Mouse (Mus musculus): ENCODE measurements around the gene Aebp1. TPM values are rescaled to one million over a fixed set of nuclear protein-coding genes. Genes with fewer than 3 reads are reported as not detected.
A peak's percentile ranks its signal among the peaks of the same experiment; 100 is the strongest.

The Aebp1 gene
- polyA plus RNA-seq (2012; ENCODE audit: insufficient read depth, insufficient read length, low replicate concordance, missing spikeins), result not detected in 2 replicates

DNA sequence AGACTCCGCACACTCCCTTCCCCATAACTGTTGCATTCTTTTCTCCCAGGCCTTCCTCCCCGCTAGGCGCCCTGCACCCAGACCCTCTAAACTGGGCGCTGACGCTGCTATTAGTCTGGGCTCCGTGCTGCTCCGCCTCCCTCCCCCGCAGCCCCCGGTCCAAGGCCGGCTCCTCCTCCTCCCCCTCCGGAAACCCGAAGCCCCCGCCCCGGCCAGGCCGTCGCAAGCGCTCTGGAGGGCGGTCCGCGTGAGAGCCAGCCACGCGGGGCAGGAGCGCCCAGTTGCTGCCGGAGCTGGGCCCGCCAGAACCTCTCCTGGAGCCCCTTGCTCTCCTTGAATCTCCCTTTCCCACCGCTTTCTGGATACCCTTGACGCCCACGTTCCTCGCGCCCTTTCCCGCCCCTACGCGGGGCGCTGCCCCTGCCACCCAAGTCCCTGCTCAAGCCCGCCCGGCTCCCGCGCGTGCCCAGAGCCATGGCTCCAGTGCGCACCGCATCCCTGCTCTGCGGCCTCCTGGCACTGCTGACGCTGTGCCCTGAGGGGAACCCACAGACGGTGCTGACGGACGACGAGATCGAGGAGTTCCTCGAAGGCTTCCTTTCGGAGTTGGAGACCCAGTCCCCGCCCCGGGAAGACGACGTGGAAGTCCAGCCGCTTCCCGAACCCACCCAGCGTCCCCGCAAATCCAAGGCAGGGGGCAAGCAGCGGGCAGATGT lies at the start of gene Aebp1:
TSS of gene Aebp1 (plus strand) at position 270 of the 716 bp plus-strand sequence.
- Histone ChIP-seq H3K4me1 (ENCODE audit: control insufficient read depth, insufficient read depth, low read length) (peaks cover 19% of the 10 kb centered on the region), H3K27ac (ENCODE audit: insufficient read depth, low read depth, low read length) (no peak within 1 kb of the TSS), H3K4me3 (ENCODE audit: insufficient read depth, low read depth, low read length) (peak within 1 kb of the TSS; percentile 34)
- 7% methylated on average over 59 of the region's 59 CpGs for WGBS
- TF ChIP-seq POLR2A (IDR thresholded peaks at IDR 0.05; ENCODE audit: insufficient read depth, low read depth, low read length) (no peak), CTCF (IDR thresholded peaks at IDR 0.05; ENCODE audit: insufficient read depth, low read depth, low read length) (no peak)

DNA sequence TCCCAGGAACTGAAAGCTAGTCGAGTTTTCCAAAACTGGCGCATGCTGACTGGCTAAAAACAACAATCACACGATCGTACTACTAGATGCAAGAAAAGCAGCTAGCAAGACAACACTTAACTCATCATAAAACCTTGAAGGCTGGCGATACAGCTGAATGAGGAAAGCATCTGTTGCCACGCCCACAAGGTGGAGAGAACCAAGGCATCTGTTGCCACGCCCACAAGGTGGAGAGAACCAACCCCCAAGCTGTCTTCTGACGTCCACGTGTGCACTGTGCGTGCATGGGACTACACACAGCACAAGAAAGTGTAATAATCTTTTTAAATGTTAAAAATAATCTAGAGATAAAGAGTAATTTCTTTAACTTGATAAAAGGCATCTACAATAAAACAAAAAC lies 48.4 kb upstream of the Aebp1 start:
- TF ChIP-seq POLR2A (IDR thresholded peaks at IDR 0.05; ENCODE audit: insufficient read depth, low read depth, low read length), result no peak
- no peak for TF ChIP-seq CTCF (IDR thresholded peaks at IDR 0.05; ENCODE audit: insufficient read depth, low read depth, low read length)
- 74% methylated on average over 10 of the region's 10 CpGs for WGBS
- Histone ChIP-seq H3K4me3 (ENCODE audit: insufficient read depth, low read depth, low read length) (no peak overlapping the region), H3K27ac (ENCODE audit: insufficient read depth, low read depth, low read length) (no peak overlapping the region), H3K4me1 (ENCODE audit: control insufficient read depth, insufficient read depth, low read length) (no peaks in the 10 kb centered on the region)

DNA sequence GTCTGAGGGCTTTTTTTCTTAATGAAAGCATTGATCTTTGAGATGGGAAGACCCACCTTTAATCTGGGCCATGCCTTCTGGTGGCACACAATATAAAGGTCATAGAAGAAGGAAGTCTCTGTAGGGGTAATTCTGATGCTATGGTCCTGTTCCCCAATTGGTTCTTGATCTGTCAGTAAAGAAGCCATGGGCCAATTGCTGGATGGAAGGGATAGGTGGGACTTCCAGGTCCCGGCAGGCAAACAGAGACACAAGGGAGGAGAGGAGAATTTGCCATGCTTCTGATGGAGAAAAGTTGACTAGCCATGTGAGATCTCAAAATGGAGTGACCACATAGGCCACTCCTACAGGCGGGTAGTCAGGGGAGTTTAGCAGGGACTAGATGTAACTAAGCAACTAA lies 42.5 kb upstream of the Aebp1 start:
- TF ChIP-seq CTCF (IDR thresholded peaks at IDR 0.05; ENCODE audit: insufficient read depth, low read depth, low read length), result no peak
- TF ChIP-seq POLR2A (IDR thresholded peaks at IDR 0.05; ENCODE audit: insufficient read depth, low read depth, low read length), result no peak
- 72% methylated on average over 2 of the region's 2 CpGs for whole genome bisulfite sequencing
- Histone ChIP-seq H3K27ac (ENCODE audit: insufficient read depth, low read depth, low read length) (no peak overlapping the region), H3K4me1 (ENCODE audit: control insufficient read depth, insufficient read depth, low read length) (no peaks in the 10 kb centered on the region), H3K4me3 (ENCODE audit: insufficient read depth, low read depth, low read length) (no peak overlapping the region)

DNA sequence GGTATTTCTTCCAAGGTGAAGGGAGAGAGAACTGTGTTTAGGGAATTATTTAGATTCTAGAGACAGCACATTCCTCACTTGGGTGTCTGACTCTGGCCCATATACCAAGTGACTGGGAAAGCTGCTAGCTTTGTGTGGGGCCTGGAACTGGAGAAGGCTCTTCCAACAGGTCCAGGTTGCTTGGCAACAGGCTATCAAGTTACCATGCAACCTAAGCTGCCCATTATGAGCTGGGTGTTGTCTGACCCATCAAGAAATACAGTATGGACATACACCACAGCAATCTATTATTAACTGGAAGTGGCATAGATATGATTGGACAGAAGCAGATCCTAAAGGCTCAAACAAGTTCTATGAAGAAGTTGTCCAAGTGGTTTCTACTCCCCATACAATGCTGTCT lies 36.3 kb upstream of the Aebp1 start:
- no peak overlapping the region for H3K27ac ChIP-seq (ENCODE audit: insufficient read depth, low read depth, low read length)
- no peak overlapping the region for H3K4me3 ChIP-seq (ENCODE audit: insufficient read depth, low read depth, low read length)
- no peaks in the 10 kb centered on the region for H3K4me1 ChIP-seq (ENCODE audit: control insufficient read depth, insufficient read depth, low read length)
- TF ChIP-seq POLR2A (IDR thresholded peaks at IDR 0.05; ENCODE audit: insufficient read depth, low read depth, low read length), result no peak
- TF ChIP-seq CTCF (IDR thresholded peaks at IDR 0.05; ENCODE audit: insufficient read depth, low read depth, low read length), result no peak

DNA sequence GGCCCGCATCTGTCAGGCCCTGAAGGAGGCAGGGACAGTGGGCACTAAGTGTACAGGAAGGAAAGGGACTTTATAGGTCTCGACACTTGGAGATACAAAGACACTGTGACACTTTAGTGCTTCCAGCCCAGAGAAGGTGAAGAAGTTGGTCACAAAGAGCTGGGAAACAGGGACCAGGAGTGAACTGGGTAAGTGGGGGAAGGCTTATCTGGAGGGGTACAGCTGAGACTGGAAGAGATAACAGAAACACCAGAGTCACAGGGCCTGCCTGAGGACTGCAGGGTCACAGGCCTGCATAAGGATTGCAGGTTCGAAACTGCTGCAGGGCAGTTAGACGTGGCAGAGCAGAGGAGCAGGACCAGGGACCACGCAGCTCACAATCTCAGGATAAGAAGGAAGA lies 33.8 kb upstream of the Aebp1 start:
- no peak for TF ChIP-seq POLR2A (IDR thresholded peaks at IDR 0.05; ENCODE audit: insufficient read depth, low read depth, low read length)
- TF ChIP-seq CTCF (IDR thresholded peaks at IDR 0.05; ENCODE audit: insufficient read depth, low read depth, low read length), result no peak
- WGBS, result 94% methylated on average over 5 of the region's 5 CpGs
- Histone ChIP-seq H3K4me1 (ENCODE audit: control insufficient read depth, insufficient read depth, low read length) (no peaks in the 10 kb centered on the region), H3K27ac (ENCODE audit: insufficient read depth, low read depth, low read length) (no peak overlapping the region), H3K4me3 (ENCODE audit: insufficient read depth, low read depth, low read length) (no peak overlapping the region)

DNA sequence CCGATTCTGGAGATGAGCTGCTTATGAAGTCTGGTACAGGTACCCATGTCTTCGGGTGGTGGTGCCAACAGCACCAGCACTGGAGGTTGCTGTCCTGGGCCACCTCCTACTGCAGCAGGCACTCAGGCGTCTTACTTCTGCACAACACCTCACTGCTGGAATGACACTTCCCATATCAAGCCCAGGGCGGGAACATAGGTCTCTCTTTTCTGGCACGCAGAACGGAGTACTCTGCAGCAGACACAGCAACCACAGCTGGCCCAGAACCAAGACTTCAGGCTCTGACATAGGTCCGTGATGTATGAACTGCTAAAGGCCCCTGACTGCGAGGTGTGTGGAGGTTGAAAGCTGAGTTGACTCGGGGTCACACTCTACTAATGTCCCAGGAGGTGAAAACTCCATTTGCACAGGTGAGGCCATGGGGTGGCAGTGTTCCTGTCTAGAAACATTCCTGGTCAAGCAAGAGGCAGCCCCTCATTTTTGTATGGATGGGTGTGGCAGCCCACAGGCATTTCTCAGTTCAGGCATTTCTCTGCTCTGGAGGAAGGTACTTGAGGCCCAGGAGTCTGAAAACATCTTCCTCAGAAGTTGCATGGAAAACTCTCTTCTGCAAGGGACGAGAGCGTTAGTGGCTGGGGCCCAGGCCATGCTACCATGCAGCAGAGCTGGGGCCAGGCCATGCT lies 33.1 kb upstream of the Aebp1 start:
- TF ChIP-seq POLR2A (IDR thresholded peaks at IDR 0.05; ENCODE audit: insufficient read depth, low read depth, low read length) (no peak), CTCF (IDR thresholded peaks at IDR 0.05; ENCODE audit: insufficient read depth, low read depth, low read length) (no peak)
- Histone ChIP-seq H3K4me3 (ENCODE audit: insufficient read depth, low read depth, low read length) (no peak overlapping the region), H3K27ac (ENCODE audit: insufficient read depth, low read depth, low read length) (no peak overlapping the region), H3K4me1 (ENCODE audit: control insufficient read depth, insufficient read depth, low read length) (0 out of 2 replicates have a peak, but pooled peaks cover 1% of the 10 kb centered on the region)
- 87% methylated on average over 11 of the region's 11 CpGs for WGBS

DNA sequence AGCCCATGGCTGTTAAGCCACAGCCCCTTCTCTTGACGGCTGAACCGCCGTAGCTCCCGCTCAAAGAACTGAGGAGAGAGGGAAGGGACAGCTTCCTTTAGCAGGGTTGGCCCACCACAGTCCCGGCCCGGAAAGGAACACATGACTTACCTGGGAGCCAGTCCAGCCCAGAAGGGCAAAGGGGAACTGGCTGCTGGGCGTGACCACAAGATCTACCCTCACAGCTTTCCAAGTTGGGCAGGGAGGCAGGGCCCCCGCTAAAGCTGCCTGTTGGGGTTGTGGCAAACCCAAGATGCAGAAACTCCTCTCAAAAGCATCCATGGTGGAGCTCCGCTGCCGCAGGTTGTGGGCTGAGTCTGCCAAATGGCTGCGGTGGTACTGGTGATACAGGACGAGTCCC lies 32.4 kb upstream of the Aebp1 start:
- Histone ChIP-seq H3K4me3 (ENCODE audit: insufficient read depth, low read depth, low read length) (no peak overlapping the region), H3K4me1 (ENCODE audit: control insufficient read depth, insufficient read depth, low read length) (peaks cover 5% of the 10 kb centered on the region; the same call in 1 of the 2 replicates), H3K27ac (ENCODE audit: insufficient read depth, low read depth, low read length) (no peak overlapping the region)
- no peak for TF ChIP-seq CTCF (IDR thresholded peaks at IDR 0.05; ENCODE audit: insufficient read depth, low read depth, low read length)
- no peak for TF ChIP-seq POLR2A (IDR thresholded peaks at IDR 0.05; ENCODE audit: insufficient read depth, low read depth, low read length)
- 94% methylated on average over 12 of the region's 12 CpGs for WGBS

DNA sequence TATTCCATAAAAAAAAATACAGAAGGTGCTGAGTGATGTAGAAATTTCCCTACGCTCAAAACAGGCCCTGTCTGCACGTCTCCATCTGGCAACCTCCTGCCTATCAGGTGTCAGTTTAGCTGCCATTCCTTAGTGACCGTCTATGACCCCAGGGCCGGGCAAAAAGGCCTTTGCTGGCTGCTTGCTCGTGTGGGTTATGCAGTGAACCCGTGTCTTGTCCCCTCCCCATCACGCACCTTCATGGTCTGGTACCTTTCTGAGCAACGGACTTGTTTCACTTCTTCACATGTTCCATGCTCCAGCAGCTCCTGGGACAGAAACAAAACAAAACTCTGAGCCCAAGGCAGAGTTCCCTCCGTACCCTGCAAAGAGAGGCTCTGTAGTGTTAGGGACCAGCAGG lies 27.2 kb upstream of the Aebp1 start:
- H3K4me3 ChIP-seq (ENCODE audit: insufficient read depth, low read depth, low read length), result no peak overlapping the region
- H3K27ac ChIP-seq (ENCODE audit: insufficient read depth, low read depth, low read length), result no peak overlapping the region
- peaks cover 27% of the 10 kb centered on the region for H3K4me1 ChIP-seq (ENCODE audit: control insufficient read depth, insufficient read depth, low read length)
- no peak for TF ChIP-seq CTCF (IDR thresholded peaks at IDR 0.05; ENCODE audit: insufficient read depth, low read depth, low read length)
- TF ChIP-seq POLR2A (IDR thresholded peaks at IDR 0.05; ENCODE audit: insufficient read depth, low read depth, low read length), result no peak
- 93% methylated on average over 9 of the region's 9 CpGs for WGBS

DNA sequence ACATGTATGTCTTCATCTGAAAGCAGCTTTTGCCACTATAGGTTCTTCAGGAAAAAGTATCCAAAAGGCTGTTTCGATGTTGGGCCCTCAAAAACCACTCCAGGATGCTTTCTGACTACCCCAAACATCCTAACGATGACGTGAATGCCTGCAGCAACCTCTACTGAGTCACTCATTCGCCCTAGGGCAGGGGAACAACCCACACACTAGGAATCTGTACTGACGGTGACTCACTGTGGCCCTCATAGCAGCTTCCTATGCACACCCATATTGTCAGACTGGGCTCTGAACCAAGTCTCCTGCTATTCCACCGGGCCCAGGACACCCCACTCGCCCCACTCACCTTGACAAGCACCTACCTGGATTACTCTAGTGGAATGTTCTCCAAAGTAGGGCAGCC lies 26.7 kb upstream of the Aebp1 start:
- H3K4me3 ChIP-seq (ENCODE audit: insufficient read depth, low read depth, low read length), result no peak overlapping the region
- H3K27ac ChIP-seq (ENCODE audit: insufficient read depth, low read depth, low read length), result no peak overlapping the region
- 53% methylated on average over 7 of the region's 7 CpGs for WGBS
- TF ChIP-seq POLR2A (IDR thresholded peaks at IDR 0.05; ENCODE audit: insufficient read depth, low read depth, low read length) (no peak), CTCF (IDR thresholded peaks at IDR 0.05; ENCODE audit: insufficient read depth, low read depth, low read length) (no peak)
- peaks cover 27% of the 10 kb centered on the region for H3K4me1 ChIP-seq (ENCODE audit: control insufficient read depth, insufficient read depth, low read length)

Data from olfactory bulb, adult 2 months (tissue).